Mouse (Mus musculus) myocyte (in vitro differentiated cells): ENCODE measurements around the gene Gja8.

Experiments used
- POLR2A ChIP-seq: IDR thresholded peaks from one replicate; pipeline ENCODE4 v1.6.1; 2011; ENCODE audit warnings: low read depth, mild to moderate bottlenecking, control low read depth, moderate library complexity; ENCODE audit not compliant: insufficient read length
- TCF3 ChIP-seq: IDR thresholded peaks from one replicate; pipeline ENCODE4 v1.6.1; 2011; ENCODE audit warnings: low read depth, control low read depth; ENCODE audit not compliant: insufficient read length
- USF1 ChIP-seq: IDR thresholded peaks from one replicate; pipeline ENCODE4 v1.6.1; 2011; ENCODE audit warnings: low read depth, mild to moderate bottlenecking, control low read depth, moderate library complexity

GRCm38 (mm10) chr3:96942706-96943105 lies 16.9 kb upstream of the Gja8 start:
- no peak for TF ChIP-seq USF1
- no peak for TF ChIP-seq POLR2A
- no peak for TF ChIP-seq TCF3
